Mouse (Mus musculus) layer of hippocampus, adult 2 months (tissue): ENCODE measurements around the gene C1qtnf9. TPM values are rescaled to one million over a fixed set of nuclear protein-coding genes. Genes with fewer than 3 reads are reported as not detected.
A peak's percentile ranks its signal among the peaks of the same experiment; 100 is the strongest.

Source experiments
- DNase-seq, 2 experiments: peaks; one replicate each; pipeline ENCODE4 v3.0.0; 2022; ENCODE audit warnings: low spot score in 2 of 2
- H3K27ac ChIP-seq: fragments of 200-600 bp; 2 replicates; pipeline ENCODE4 v1.8.1; 2022
- H3K4me3 ChIP-seq: fragments of 200-600 bp; 2 replicates; pipeline ENCODE4 v1.8.1; 2022; ENCODE audit warnings: mild to moderate bottlenecking
- CTCF ChIP-seq: fragments of 200-600 bp; conservative IDR thresholded peaks from 2 replicates; pipeline ENCODE4 v1.8.1; 2022; ENCODE audit warnings: antibody characterized with exemption, mild to moderate bottlenecking, moderate library complexity
- total RNA-seq, 2 experiments: library from RNA; stranded (reverse); gene quantifications; 2 replicates each; pipeline ENCODE4 v1.2.3; 2021

Gene C1qtnf9
- total RNA-seq, 2 experiments from 2014 or later = 0.29 to 0.44 TPM

- no peak for TF ChIP-seq CTCF
- DNase-seq = no peak
- Histone ChIP-seq H3K4me3 (no peak overlapping the region), H3K27ac (no peak overlapping the region)
Measured at GRCm38 (mm10) chr14:60754656-60755055, 13.3 kb upstream of the C1qtnf9 start.

- no peak overlapping the region for H3K4me3 ChIP-seq
- no peak for TF ChIP-seq CTCF
- no peak overlapping the region for H3K27ac ChIP-seq
- no peak for DNase-seq
Measured at GRCm38 (mm10) chr14:60756271-60756670, 11.7 kb upstream of the C1qtnf9 start.

GRCm38 (mm10) chr14:60757265-60757664 lies 10.7 kb upstream of the C1qtnf9 start:
- H3K4me3 ChIP-seq = no peak overlapping the region
- no peak for DNase-seq
- TF ChIP-seq CTCF = no peak
- no peak overlapping the region for H3K27ac ChIP-seq

- H3K27ac ChIP-seq = no peak overlapping the region
- TF ChIP-seq CTCF = no peak
- no peak overlapping the region for H3K4me3 ChIP-seq
- DNase-seq = no peak
Measured at GRCm38 (mm10) chr14:60757722-60758121, 10.2 kb upstream of the C1qtnf9 start.

- no peak overlapping the region for H3K27ac ChIP-seq
- DNase-seq = no peak
- no peak overlapping the region for H3K4me3 ChIP-seq
- TF ChIP-seq CTCF = no peak
Measured at GRCm38 (mm10) chr14:60759097-60759496, 8.8 kb upstream of the C1qtnf9 start.

GRCm38 (mm10) chr14:60761801-60762200 lies 6.1 kb upstream of the C1qtnf9 start:
- H3K27ac ChIP-seq = peak overlapping the region; percentile 28; the same call in 1 of the 2 replicates
- H3K4me3 ChIP-seq = no peak overlapping the region
- no peak for TF ChIP-seq CTCF
- no peak for DNase-seq

- TF ChIP-seq CTCF = no peak
- no peak for DNase-seq
Measured at GRCm38 (mm10) chr14:60762754-60763153, 5.2 kb upstream of the C1qtnf9 start.

GRCm38 (mm10) chr14:60763746-60764145 lies 4.2 kb upstream of the C1qtnf9 start:
- TF ChIP-seq CTCF = no peak
- no peak for DNase-seq

More at GRCm38 (mm10) chr14:60762754-60763153, 5.2 kb upstream of the C1qtnf9 start:
- Histone ChIP-seq H3K27ac (peak overlapping the region; percentile 57), H3K4me3 (no peak overlapping the region)

GRCm38 (mm10) chr14:60764526-60764925 lies 3.4 kb upstream of the C1qtnf9 start:
- peak overlapping the region; percentile 51; the same call in 1 of the 2 replicates for H3K27ac ChIP-seq
- DNase-seq = no peak
- no peak for TF ChIP-seq CTCF

More at GRCm38 (mm10) chr14:60763746-60764145, 4.2 kb upstream of the C1qtnf9 start:
- Histone ChIP-seq H3K27ac (peak overlapping the region; percentile 57; the same call in 1 of the 2 replicates), H3K4me3 (no peak overlapping the region)

GRCm38 (mm10) chr14:60765025-60765424 lies 2.9 kb upstream of the C1qtnf9 start:
- Histone ChIP-seq H3K4me3 (no peak overlapping the region), H3K27ac (peak overlapping the region; percentile 51; the same call in 1 of the 2 replicates)
- TF ChIP-seq CTCF = no peak
- no peak for DNase-seq

More at GRCm38 (mm10) chr14:60764526-60764925, 3.4 kb upstream of the C1qtnf9 start:
- no peak overlapping the region for H3K4me3 ChIP-seq

- Histone ChIP-seq H3K27ac (peak overlapping the region; percentile 49), H3K4me3 (no peak overlapping the region)
- DNase-seq = no peak
- peak; percentile 64 for TF ChIP-seq CTCF
Measured at GRCm38 (mm10) chr14:60769340-60769739, 1.4 kb downstream of the C1qtnf9 start.

- no peak for TF ChIP-seq CTCF
- no peak overlapping the region for H3K27ac ChIP-seq
- peak overlapping the region; percentile 57 for H3K4me3 ChIP-seq
- no peak for DNase-seq
Measured at GRCm38 (mm10) chr14:60770594-60770993, 2.7 kb downstream of the C1qtnf9 start.

- DNase-seq = peak; percentile 52 to 77
- Histone ChIP-seq H3K27ac (peak overlapping the region; percentile 72), H3K4me3 (peak overlapping the region; percentile 57)
- peak; percentile 97 for TF ChIP-seq CTCF
Measured at GRCm38 (mm10) chr14:60771057-60771456, 3.1 kb downstream of the C1qtnf9 start.

- TF ChIP-seq CTCF = peak; percentile 45
- no peak for DNase-seq
- Histone ChIP-seq H3K4me3 (no peak overlapping the region), H3K27ac (no peak overlapping the region)
Measured at GRCm38 (mm10) chr14:60773476-60773875, 5.5 kb downstream of the C1qtnf9 start.
